Mouse (Mus musculus) liver, postnatal 0 days (tissue): Measurements from ENCODE around the gene Gm21985.

Experiments
- CTCF ChIP-seq: sonication (generic); IDR thresholded peaks from 2 replicates; pipeline ENCODE4 v1.5.1; 2016; ENCODE audit warnings: antibody characterized with exemption, low read depth
- EP300 ChIP-seq: IDR thresholded peaks from 2 replicates; pipeline ENCODE4 v1.6.1; 2016; ENCODE audit warnings: antibody characterized with exemption, low read depth, mild to moderate bottlenecking

- TF ChIP-seq CTCF (no peak), EP300 (no peak)
These were observed 23.4 kb downstream of the Gm21985 start for GRCm38 (mm10) chr2:112289507-112289906.
